ENCODE assay signal across 8 mouse cellular contexts in the genomic region with DNA sequence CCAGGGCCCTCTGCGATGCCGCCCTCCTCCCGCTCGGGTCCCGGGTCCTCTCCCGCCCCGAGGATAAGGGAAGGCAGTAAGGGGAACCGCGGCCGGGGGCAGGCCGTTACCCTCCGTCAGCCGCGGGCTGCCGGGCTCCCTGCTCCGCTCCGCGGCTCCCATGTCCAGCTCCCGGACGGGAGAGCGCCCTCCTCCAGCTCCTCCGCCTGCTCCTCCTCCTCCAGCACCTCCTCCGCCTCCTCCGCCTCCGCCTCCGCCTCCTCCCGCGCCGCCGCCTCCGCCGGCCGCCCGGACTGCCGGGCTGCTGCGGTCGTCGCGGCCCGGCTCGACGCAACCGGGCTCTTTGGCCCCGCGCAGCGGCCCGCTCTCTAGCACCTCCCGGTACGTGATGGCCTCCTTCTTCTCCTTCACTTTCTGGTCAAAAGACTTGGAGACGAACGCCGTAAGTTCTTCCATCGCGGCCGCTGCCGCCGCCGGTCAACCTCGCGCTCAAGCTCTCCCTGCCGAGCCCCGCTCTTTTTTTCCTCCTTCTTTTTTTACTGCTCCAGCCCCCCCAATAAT. TPM values are rescaled to one million over a fixed set of nuclear protein-coding genes. Genes with fewer than 3 reads are reported as not detected.
DNase-seq lines count a peak whose midpoint lies in the region; ATAC-seq and TF ChIP-seq lines count a peak whose summit lies in the region.

A gene (plus strand): TSS at position 290 of the 561 bp plus-strand sequence.

- no peak for TF ChIP-seq POLR2A in lung, adult 2 months (IDR thresholded peaks at IDR 0.05; ENCODE audit: borderline replicate concordance, extremely low read depth, low read depth, low read length)

- peak; percentile 52 for ATAC-seq in G1E (ENCODE audit: extremely low read depth, insufficient number of reproducible peaks, low FRiP score, poor library complexity, severe bottlenecking)
- ATAC-seq in embryonic facial prominence, embryonic 11.5 days (replicated peaks; ENCODE audit: insufficient number of reproducible peaks, low FRiP score, low TSS enrichment, low read depth): peak; percentile 27; the same call in 1 of the 2 replicates
- no peak for ATAC-seq in heart, embryonic 13.5 days (ENCODE audit: extremely low read depth, insufficient number of reproducible peaks, low FRiP score, low TSS enrichment)
- ATAC-seq in kidney, embryonic 16.5 days (ENCODE audit: low FRiP score, low TSS enrichment): peak; percentile 60
- no peak for ATAC-seq in neutrophil, adult 5-6 weeks (ENCODE audit: extremely low read depth, insufficient number of reproducible peaks, low FRiP score, poor library complexity, severe bottlenecking)

- H3K27ac ChIP-seq in embryonic facial prominence, embryonic 11.5 days (replicated peaks; ENCODE audit: low read depth, low read length): peak within 1 kb of the TSS; percentile 72
- H3K27ac ChIP-seq in heart, embryonic 13.5 days (replicated peaks): peak within 1 kb of the TSS; percentile 68
- H3K27ac ChIP-seq in kidney, embryonic 16.5 days (ENCODE audit: low read length): no peak within 1 kb of the TSS

- peaks cover 6% of the 10 kb centered on the region for H3K9me3 ChIP-seq in G1E (replicated peaks)
- no peaks in the 10 kb centered on the region for H3K9me3 ChIP-seq in embryonic facial prominence, embryonic 11.5 days (replicated peaks; ENCODE audit: control insufficient read depth, low read length)
- no peaks in the 10 kb centered on the region for H3K9me3 ChIP-seq in heart, embryonic 13.5 days
- H3K9me3 ChIP-seq in kidney, embryonic 16.5 days (ENCODE audit: low read length): no peaks in the 10 kb centered on the region

- peak within 1 kb of the TSS; percentile 54 for H3K9ac ChIP-seq in embryonic facial prominence, embryonic 11.5 days (replicated peaks; ENCODE audit: low read length)
- H3K9ac ChIP-seq in heart, embryonic 13.5 days: peak within 1 kb of the TSS; percentile 75
- 0 out of 2 replicates have a peak within 1 kb of the TSS, but pooled peaks have one; percentile 5 for H3K9ac ChIP-seq in kidney, embryonic 16.5 days (replicated peaks; ENCODE audit: low read length)

- peak within 1 kb of the TSS; percentile 68 for H3K4me2 ChIP-seq in embryonic facial prominence, embryonic 11.5 days (ENCODE audit: low read depth, low read length)
- peak within 1 kb of the TSS; percentile 93 for H3K4me2 ChIP-seq in heart, embryonic 13.5 days
- peak within 1 kb of the TSS; percentile 62 for H3K4me2 ChIP-seq in kidney, embryonic 16.5 days (replicated peaks; ENCODE audit: low read depth, low read length)

- H3K36me3 ChIP-seq in G1E (replicated peaks): no peaks in the 10 kb centered on the region
- no peaks in the 10 kb centered on the region for H3K36me3 ChIP-seq in embryonic facial prominence, embryonic 11.5 days (replicated peaks; ENCODE audit: control insufficient read depth, insufficient read depth, low read depth, low read length)
- H3K36me3 ChIP-seq in heart, embryonic 13.5 days: no peaks in the 10 kb centered on the region
- H3K36me3 ChIP-seq in kidney, embryonic 16.5 days (ENCODE audit: insufficient read depth, low read length): no peaks in the 10 kb centered on the region

- peak within 1 kb of the TSS; percentile 75 for H3K4me3 ChIP-seq in G1E (ENCODE audit: low read depth, low read length)
- H3K4me3 ChIP-seq in embryonic facial prominence, embryonic 11.5 days (ENCODE audit: low read depth, low read length): peak within 1 kb of the TSS; percentile 56
- H3K4me3 ChIP-seq in heart, embryonic 13.5 days: peak within 1 kb of the TSS; percentile 64
- peak within 1 kb of the TSS; percentile 51 for H3K4me3 ChIP-seq in kidney, embryonic 16.5 days (ENCODE audit: low read length)
- peak within 1 kb of the TSS; percentile 48 for H3K4me3 ChIP-seq in lung, adult 2 months (replicated peaks; ENCODE audit: extremely low read depth, low read depth, low read length)

- WGBS in embryonic facial prominence, embryonic 11.5 days: under 1% methylated on average over 33 of the region's 62 CpGs
- under 1% methylated on average over 42 of the region's 62 CpGs for WGBS in heart, embryonic 13.5 days
- under 1% methylated on average over 43 of the region's 62 CpGs for WGBS in kidney, embryonic 16.5 days
- under 1% methylated on average over 56 of the region's 62 CpGs for WGBS in lung, adult 2 months

- peak; percentile 41 to 54 for DNase-seq in B cell, adult 2 months
- DNase-seq in G1E (ENCODE audit: low spot score): peak; percentile 56
- DNase-seq in embryonic facial prominence, embryonic 11.5 days (ENCODE audit: low spot score): peak; percentile 68
- DNase-seq in lung, adult 2 months: peak; percentile 61
- DNase-seq in frontal cortex, postnatal 14 days (ENCODE audit: low spot score in 2 of 2): no peak

- peaks cover 48% of the 10 kb centered on the region for H3K27me3 ChIP-seq in G1E (ENCODE audit: insufficient read depth, low read length)
- H3K27me3 ChIP-seq in embryonic facial prominence, embryonic 11.5 days (ENCODE audit: control insufficient read depth, insufficient read depth, low read length): peaks cover 7% of the 10 kb centered on the region
- peaks cover 77% of the 10 kb centered on the region for H3K27me3 ChIP-seq in heart, embryonic 13.5 days (replicated peaks)
- H3K27me3 ChIP-seq in kidney, embryonic 16.5 days (ENCODE audit: insufficient read depth, low read length): peaks cover 73% of the 10 kb centered on the region

- no peak for TF ChIP-seq CTCF in G1E (IDR thresholded peaks at IDR 0.05; ENCODE audit: low read depth, low read length)
- no peak for TF ChIP-seq CTCF in lung, adult 2 months (IDR thresholded peaks at IDR 0.05; ENCODE audit: insufficient read depth, low read length)

- peaks cover 20% of the 10 kb centered on the region for H3K4me1 ChIP-seq in G1E (ENCODE audit: insufficient read depth, low read depth, low read length)
- no peaks in the 10 kb centered on the region; the same call in 1 of the 2 replicates for H3K4me1 ChIP-seq in embryonic facial prominence, embryonic 11.5 days (ENCODE audit: control insufficient read depth, insufficient read depth, low read length)
- peaks cover 33% of the 10 kb centered on the region for H3K4me1 ChIP-seq in heart, embryonic 13.5 days
- H3K4me1 ChIP-seq in kidney, embryonic 16.5 days (ENCODE audit: insufficient read depth, low read length): peaks cover 20% of the 10 kb centered on the region
- H3K4me1 ChIP-seq in lung, adult 2 months (ENCODE audit: control insufficient read depth, insufficient read depth, low read length): peaks cover 5% of the 10 kb centered on the region

RNA-seq across cellular contexts. Expression of the gene that starts here (rescaled TPM):
- 63.7 and 64.6 TPM in 2 replicates for total RNA-seq in G1E (2014; fragmentation: Nextera tagmentation)
- 43.0 and 43.2 TPM in 2 replicates for total RNA-seq in G1E (2017)
- 21.3 and 21.9 TPM in 2 replicates for polyA plus RNA-seq in G1E (2012)
- 52.5 and 54.8 TPM in 2 replicates for polyA plus RNA-seq in embryonic facial prominence, embryonic 11.5 days (2014; fragmentation: Nextera tagmentation; extraction: Ambion mirVana)
- 22.3 and 22.4 TPM in 2 replicates for polyA plus RNA-seq in heart, embryonic 13.5 days (2015; fragmentation: Nextera tagmentation; extraction: Ambion mirVana)
- 28.3 and 28.9 TPM in 2 replicates for polyA plus RNA-seq in kidney, embryonic 16.5 days (2015; fragmentation: Nextera tagmentation; extraction: Ambion mirVana)
- polyA plus RNA-seq in lung, adult 2 months (2012; rRNA removed): 2.7 and 4.1 TPM in 2 replicates
- 22.0 and 24.2 TPM in 2 replicates for total RNA-seq in neutrophil, adult 5-6 weeks (2017)

Comparison
In these comparisons a context has a peak if more than half of its experiments do, and no peak if none do; other contexts are left out.
1. DNase-seq: peak in B cell, adult 2 months (2 of 2), G1E (single experiment), embryonic facial prominence, embryonic 11.5 days (single experiment) and lung, adult 2 months (single experiment); none in frontal cortex, postnatal 14 days (0 of 2).
2. ATAC-seq: peak in G1E (single experiment), embryonic facial prominence, embryonic 11.5 days (single experiment) and kidney, embryonic 16.5 days (single experiment); none in heart, embryonic 13.5 days (single experiment) and neutrophil, adult 5-6 weeks (single experiment).
3. H3K9ac ChIP-seq: peak in every context shown above with its lines; median percentile 75 in heart, embryonic 13.5 days; 54 in embryonic facial prominence, embryonic 11.5 days; 5 in kidney, embryonic 16.5 days.
4. Peak in every context shown above with its lines, with median percentiles within 50 percentile points of each other: H3K4me3 ChIP-seq and H3K4me2 ChIP-seq.